Mouse (Mus musculus): ENCODE data around the gene Gm21972.

Gm21972 gene

DNA sequence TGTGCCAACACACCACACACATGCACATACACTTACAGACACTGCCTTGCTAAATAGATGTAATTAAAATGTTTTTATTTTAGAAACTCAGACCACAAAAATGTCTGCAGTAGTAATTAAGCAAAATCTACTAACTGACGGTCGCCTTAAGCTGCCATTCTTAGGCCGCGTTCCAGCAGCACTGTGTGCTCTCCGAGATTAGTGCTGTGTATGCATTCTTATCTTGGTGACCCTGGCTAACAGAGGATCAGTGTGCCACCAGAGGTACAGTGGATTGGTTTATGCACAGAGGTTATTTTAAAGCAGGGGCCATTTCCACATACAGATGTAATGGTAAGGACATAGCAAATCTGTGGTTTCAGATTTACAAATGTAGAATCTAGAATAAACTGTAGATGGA, 27.6 kb downstream of the Gm21972 start:
- no peak for DNase-seq (ENCODE audit: low spot score)

DNA sequence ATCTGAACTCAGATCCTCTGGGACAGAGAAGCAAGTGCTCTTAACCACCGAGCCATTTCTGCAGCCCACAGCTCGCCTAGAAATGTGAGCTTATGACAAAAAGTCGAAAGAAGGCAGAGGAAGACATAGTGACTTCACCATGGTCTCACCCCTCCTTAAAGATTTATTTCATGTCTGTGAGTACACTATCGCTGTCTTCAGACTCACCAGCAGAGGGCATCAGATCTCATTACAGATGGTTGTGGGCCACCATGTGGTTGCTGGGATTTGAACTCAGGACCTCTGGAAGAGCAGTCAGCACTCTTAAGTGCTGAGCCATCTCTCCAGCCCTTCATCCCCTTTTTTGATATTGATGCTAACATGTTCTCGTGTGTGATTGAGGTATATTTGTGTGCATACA, 41.2 kb downstream of the Gm21972 start:
- no peak for DNase-seq (ENCODE audit: low spot score)

DNA sequence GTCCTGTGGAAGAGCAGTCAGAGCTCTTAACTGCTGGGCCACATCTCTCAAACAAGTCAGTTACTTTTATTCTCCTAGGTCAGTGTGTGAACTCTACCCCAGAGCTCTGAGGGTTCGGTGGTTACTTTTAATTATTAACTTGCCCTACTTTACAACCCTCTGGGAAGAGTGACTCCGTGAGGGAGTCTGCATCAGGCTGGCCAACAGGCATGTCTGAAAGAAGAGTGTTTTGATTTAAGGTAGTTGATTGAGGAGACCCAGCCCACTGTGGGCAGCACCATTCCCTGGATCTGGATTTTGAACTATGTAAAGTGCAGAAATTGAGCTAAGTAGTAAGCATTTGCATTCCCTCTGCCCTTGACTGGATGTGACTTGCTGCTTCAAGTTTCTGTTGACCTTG, 42.6 kb downstream of the Gm21972 start:
- no peak for DNase-seq (ENCODE audit: low spot score)

- DNase-seq (ENCODE audit: low spot score): peak; percentile 82
Measured at GRCm38 (mm10) chr1:86178462-86179253, 45.2 kb downstream of the Gm21972 start.

DNA sequence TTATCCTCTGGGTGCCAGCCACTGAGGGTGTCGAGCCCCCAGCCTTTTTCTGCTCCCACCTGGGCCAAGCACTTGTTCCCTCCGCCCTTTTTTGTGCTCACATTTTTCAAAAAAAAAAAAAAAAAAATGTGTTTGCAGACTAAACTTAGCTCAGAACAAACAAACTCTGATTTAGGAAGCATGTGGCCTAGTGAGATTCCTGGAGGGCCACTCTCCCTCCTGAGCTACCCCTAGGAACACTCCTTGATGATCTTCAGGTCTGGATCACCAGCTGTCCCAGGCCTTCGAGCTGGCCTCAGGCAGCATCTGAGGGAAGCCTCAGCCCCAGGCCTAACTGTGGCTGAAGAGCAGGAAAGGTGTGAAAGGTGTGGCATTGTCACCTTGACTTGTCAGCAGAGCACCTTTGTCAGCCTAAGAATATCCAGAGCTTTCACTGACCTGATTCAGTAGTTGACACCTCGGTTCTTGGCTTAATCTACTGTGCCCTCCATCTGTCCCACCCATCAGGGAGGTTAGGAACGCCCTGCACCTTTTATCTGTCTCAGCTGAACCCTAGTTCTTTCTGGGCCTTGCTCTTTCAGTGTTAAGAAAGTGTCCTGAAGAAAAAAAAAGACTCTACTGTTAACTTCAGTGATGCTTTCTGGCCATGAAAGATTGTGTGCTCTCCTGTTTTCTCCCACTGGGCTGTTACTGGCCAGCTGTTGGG, 48.7 kb downstream of the Gm21972 start:
- no peak for DNase-seq (ENCODE audit: low spot score)

- no peak for DNase-seq (ENCODE audit: low spot score)
Measured at GRCm38 (mm10) chr1:86183577-86184263, 50.3 kb downstream of the Gm21972 start.

GRCm38 (mm10) chr1:86186762-86187161, 53.3 kb downstream of the Gm21972 start:
- DNase-seq (ENCODE audit: low spot score): no peak

- no peak for DNase-seq (ENCODE audit: low spot score)
Measured at GRCm38 (mm10) chr1:86187856-86188255, 54.4 kb downstream of the Gm21972 start.

GRCm38 (mm10) chr1:86188271-86188670, 54.8 kb downstream of the Gm21972 start:
- no peak for DNase-seq (ENCODE audit: low spot score)

DNA sequence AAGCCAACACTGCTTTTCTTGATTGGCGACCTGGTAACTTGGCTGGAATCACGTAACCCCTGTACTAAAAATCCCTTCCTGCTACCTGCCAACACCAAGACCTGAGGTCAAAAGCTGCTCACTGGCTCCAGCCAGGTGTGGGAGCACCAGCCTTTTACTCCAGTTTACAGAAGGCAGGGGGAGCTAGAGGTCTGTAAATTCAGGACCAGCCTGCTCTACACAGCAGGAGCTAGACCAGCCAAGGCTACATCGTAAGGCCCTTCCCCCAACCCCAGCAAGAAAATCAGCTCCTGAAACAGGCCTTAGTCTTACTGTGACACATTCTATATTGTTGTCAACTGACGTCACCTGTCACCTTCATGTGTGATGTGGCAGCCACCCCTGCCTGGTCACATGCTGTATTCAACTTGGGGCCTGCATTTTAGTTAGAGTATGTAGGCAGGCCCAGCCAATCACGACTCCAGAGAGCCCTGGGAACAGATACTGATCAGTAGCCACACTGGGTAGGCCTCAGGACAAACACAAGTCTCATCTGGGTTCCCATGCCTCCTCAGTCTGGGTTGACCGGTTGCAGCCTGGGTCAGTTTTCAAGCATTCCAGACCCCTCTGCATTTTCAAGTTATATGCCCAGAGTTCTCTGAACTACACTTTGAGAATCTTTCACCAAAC, 55.7 kb downstream of the Gm21972 start:
- DNase-seq (ENCODE audit: low spot score): no peak

GRCm38 (mm10) chr1:86190843-86191242, 57.4 kb downstream of the Gm21972 start:
- DNase-seq (ENCODE audit: low spot score): peak; percentile 12

GRCm38 (mm10) chr1:86194044-86194443, 60.6 kb downstream of the Gm21972 start:
- DNase-seq (ENCODE audit: low spot score): no peak

DNA sequence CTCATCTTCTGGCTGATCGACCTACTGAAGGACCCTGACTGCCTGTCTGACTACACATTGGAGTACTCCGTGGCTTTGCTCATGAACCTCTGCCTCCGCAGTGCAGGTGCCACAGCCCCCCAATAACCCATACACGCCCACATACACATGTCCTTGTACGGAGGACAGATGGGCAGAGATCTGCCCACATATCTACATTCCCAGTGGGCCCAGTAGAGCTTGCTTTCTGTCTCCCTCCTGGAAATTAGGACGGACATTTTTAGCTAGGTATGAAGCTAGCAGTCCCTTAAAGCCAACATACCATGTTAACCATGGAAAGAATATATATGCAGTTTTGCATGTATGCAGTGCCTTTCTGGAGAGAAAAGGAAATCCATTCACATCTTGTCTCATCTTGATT, 64.8 kb downstream of the Gm21972 start:
- DNase-seq (ENCODE audit: low spot score): no peak

GRCm38 (mm10) chr1:86199026-86199425, 65.6 kb downstream of the Gm21972 start:
- no peak for DNase-seq (ENCODE audit: low spot score)

DNA sequence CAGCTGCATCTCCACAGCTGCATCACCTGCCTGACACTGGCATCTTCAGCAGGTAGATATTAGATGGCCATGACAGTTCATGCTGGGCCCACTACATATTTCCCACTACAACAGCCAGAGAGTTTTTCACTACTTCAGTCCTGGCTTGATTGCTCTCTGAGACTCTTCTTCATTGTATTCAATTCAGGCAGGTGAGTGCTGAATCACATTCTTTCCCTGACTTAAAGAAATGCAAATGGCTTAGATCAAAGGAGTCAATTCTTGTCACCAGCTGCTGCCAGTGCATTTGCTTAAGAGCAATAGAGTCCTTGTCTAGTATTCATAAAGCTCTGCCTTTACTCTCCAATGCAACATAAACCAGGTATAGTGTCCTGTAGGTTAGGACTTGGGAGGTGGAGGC, 67.9 kb downstream of the Gm21972 start:
- no peak for DNase-seq (ENCODE audit: low spot score)

GRCm38 (mm10) chr1:86202617-86203219, 69.3 kb downstream of the Gm21972 start:
- no peak for DNase-seq (ENCODE audit: low spot score)

GRCm38 (mm10) chr1:86210676-86211075, 77.2 kb downstream of the Gm21972 start:
- no peak for DNase-seq (ENCODE audit: low spot score)

GRCm38 (mm10) chr1:86211498-86211897, 78.1 kb downstream of the Gm21972 start:
- DNase-seq (ENCODE audit: low spot score): no peak

All from lung, postnatal 25 days (tissue).